Mouse (Mus musculus) B cell, adult (primary cell): ENCODE data around the gene Fam174b. TPM values are rescaled to one million over a fixed set of nuclear protein-coding genes. Genes with fewer than 3 reads are reported as not detected.

Experiments used
- total RNA-seq: library from RNA; stranded (reverse); gene quantifications from 4 replicates; pipeline ENCODE4 v1.2.4, GENCODE M21; 2023; ENCODE audit not compliant: inconsistent age

The Fam174b gene
- total RNA-seq: 0.26 to 0.48 TPM (median 0.36 TPM) in 3 of 4 replicates, not detected in the other

GRCm38 (mm10) chr7:73740111-73741035 is at the start of gene Fam174b:
TSS of gene Fam174b (plus strand) at chr7:73740302.

Other genes starting within 250 kb of the Fam174b start
- 312 to 392 TPM (median 358 TPM) in 4 replicates for gene Chd2, start 198.5 kb upstream of the Fam174b start, total RNA-seq